Mouse (Mus musculus) hindbrain, embryonic 10.5 days (tissue): ENCODE results near the gene Klhl25. TPM values are rescaled to one million over a fixed set of nuclear protein-coding genes. Genes with fewer than 3 reads are reported as not detected.
"Not testable (repeated sequence)": the region's sequence is repeated elsewhere in the genome, so short reads cannot be mapped to it uniquely, and the experiment has no call there.

Experiments
- DNase-seq: peaks from one replicate; pipeline ENCODE4 v3.0.0-alpha.2; 2017; ENCODE audit warnings: low spot score
- H3K27ac ChIP-seq: fragments of 300-500 bp; sonication (generic); 2 replicates; pipeline ENCODE4 v1.5.1; 2016; ENCODE audit warnings: mild to moderate bottlenecking, moderate library complexity
- H3K27me3 ChIP-seq: fragments of 300-500 bp; sonication (generic); 2 replicates; pipeline ENCODE4 v1.6.1; 2016; ENCODE audit warnings: mild to moderate bottlenecking; ENCODE audit not compliant: poor library complexity, insufficient read depth, severe bottlenecking
- H3K36me3 ChIP-seq: fragments of 300-500 bp; sonication (generic); 2 replicates; pipeline ENCODE4 v1.6.1; 2016; ENCODE audit warnings: mild to moderate bottlenecking, moderate library complexity
- H3K4me1 ChIP-seq: fragments of 300-500 bp; sonication (generic); replicated peaks from 2 replicates; pipeline ENCODE4 v1.6.1; 2016; ENCODE audit warnings: mild to moderate bottlenecking
- H3K4me3 ChIP-seq: fragments of 300-500 bp; sonication (generic); 2 replicates; pipeline ENCODE4 v1.5.1; 2016; ENCODE audit warnings: mild to moderate bottlenecking, moderate library complexity
- H3K9me3 ChIP-seq: fragments of 300-500 bp; sonication (generic); 2 replicates; pipeline ENCODE4 v1.6.1; 2016; ENCODE audit warnings: mild to moderate bottlenecking, moderate library complexity
- WGBS: fragments of 180-500 bp; shearing (Covaris S2); methylation state at CpG from one replicate; pipeline ENCODE4 v1.1.7; 2016; 5-methylcytosine and 5-hydroxymethylcytosine counted together
- polyA plus RNA-seq: library from polyadenylated mRNA; unstranded; fragments of >200 nt; fragmentation: Nextera tagmentation; extraction: Ambion mirVana; gene quantifications from 2 replicates; pipeline ENCODE4 v1.2.1, GENCODE M21; 2016

The Klhl25 gene
- polyA plus RNA-seq, 1 experiment from 2014 or later, result 22.8 TPM

GRCm38 (mm10) chr7:75893709-75894108, 45.6 kb downstream of the Klhl25 start:
- no peaks in the 10 kb centered on the region for H3K27me3 ChIP-seq
- H3K4me3 ChIP-seq, result no peak overlapping the region
- 90% methylated on average over 8 of the region's 8 CpGs for WGBS
- no peak overlapping the region for H3K27ac ChIP-seq
- DNase-seq, result no peak
- H3K36me3 ChIP-seq, result no peaks in the 10 kb centered on the region
- no peaks in the 10 kb centered on the region for H3K9me3 ChIP-seq
- H3K4me1 ChIP-seq, result peaks cover under 1% of the 10 kb centered on the region

- Histone ChIP-seq H3K4me1 (peaks cover 11% of the 10 kb centered on the region), H3K9me3 (no peaks in the 10 kb centered on the region), H3K27ac (no peak overlapping the region), H3K4me3 (no peak overlapping the region), H3K27me3 (no peaks in the 10 kb centered on the region), H3K36me3 (no peaks in the 10 kb centered on the region)
- DNase-seq, result no peak
- WGBS, result 90% methylated on average over 5 of the region's 5 CpGs
These were observed 48.9 kb downstream of the Klhl25 start for GRCm38 (mm10) chr7:75897041-75897440.

- Histone ChIP-seq H3K4me1 (peaks cover 11% of the 10 kb centered on the region), H3K4me3 (no peak overlapping the region), H3K27ac (peak overlapping the region; percentile 59; the same call in 1 of the 2 replicates), H3K27me3 (no peaks in the 10 kb centered on the region), H3K9me3 (no peaks in the 10 kb centered on the region), H3K36me3 (no peaks in the 10 kb centered on the region)
- WGBS, result 46% methylated on average over 6 of the region's 6 CpGs
- DNase-seq, result no peak
These were observed 51.0 kb downstream of the Klhl25 start for GRCm38 (mm10) chr7:75899102-75899501.

GRCm38 (mm10) chr7:75899517-75899916, 51.4 kb downstream of the Klhl25 start:
- H3K9me3 ChIP-seq, result no peaks in the 10 kb centered on the region
- 32% methylated on average over 8 of the region's 8 CpGs for WGBS
- no peak overlapping the region for H3K4me3 ChIP-seq
- no peak for DNase-seq
- peak overlapping the region; percentile 59 for H3K27ac ChIP-seq
- peaks cover 11% of the 10 kb centered on the region for H3K4me1 ChIP-seq
- H3K36me3 ChIP-seq, result no peaks in the 10 kb centered on the region
- no peaks in the 10 kb centered on the region for H3K27me3 ChIP-seq

GRCm38 (mm10) chr7:75899954-75900353, 51.8 kb downstream of the Klhl25 start:
- WGBS, result 82% methylated on average over 4 of the region's 4 CpGs

GRCm38 (mm10) chr7:75905145-75905544, 57.0 kb downstream of the Klhl25 start:
- no peaks in the 10 kb centered on the region for H3K36me3 ChIP-seq
- WGBS, result 44% methylated on average over 2 of the region's 2 CpGs
- H3K27ac ChIP-seq, result no peak overlapping the region
- no peak for DNase-seq
- H3K4me3 ChIP-seq, result no peak overlapping the region
- H3K4me1 ChIP-seq, result peaks cover 3% of the 10 kb centered on the region
- H3K9me3 ChIP-seq, result no peaks in the 10 kb centered on the region
- H3K27me3 ChIP-seq, result no peaks in the 10 kb centered on the region

More at GRCm38 (mm10) chr7:75899954-75900353, 51.8 kb downstream of the Klhl25 start:
- Histone ChIP-seq H3K4me1 (peaks cover 11% of the 10 kb centered on the region), H3K27ac (no peak overlapping the region), H3K4me3 (no peak overlapping the region), H3K27me3 (no peaks in the 10 kb centered on the region), H3K9me3 (no peaks in the 10 kb centered on the region), H3K36me3 (no peaks in the 10 kb centered on the region)
- no peak for DNase-seq

- Histone ChIP-seq H3K27me3 (no peaks in the 10 kb centered on the region), H3K9me3 (no peaks in the 10 kb centered on the region), H3K4me3 (peak overlapping the region; percentile 46), H3K27ac (peak overlapping the region; percentile 74), H3K4me1 (peaks cover 14% of the 10 kb centered on the region), H3K36me3 (no peaks in the 10 kb centered on the region)
- DNase-seq, result peak; percentile 79
- 13% methylated on average over 11 of the region's 11 CpGs for WGBS
These were observed 62.0 kb downstream of the Klhl25 start for GRCm38 (mm10) chr7:75910035-75910651.

GRCm38 (mm10) chr7:75910652-75911035, 62.5 kb downstream of the Klhl25 start:
- Histone ChIP-seq H3K4me3 (peak overlapping the region; percentile 46), H3K27ac (peak overlapping the region; percentile 74), H3K36me3 (no peaks in the 10 kb centered on the region), H3K4me1 (peaks cover 12% of the 10 kb centered on the region), H3K27me3 (no peaks in the 10 kb centered on the region), H3K9me3 (no peaks in the 10 kb centered on the region)
- DNase-seq, result no peak
- 78% methylated on average over 8 of the region's 8 CpGs for WGBS

- Histone ChIP-seq H3K9me3 (no peaks in the 10 kb centered on the region), H3K4me1 (peaks cover 12% of the 10 kb centered on the region), H3K27ac (no peak overlapping the region), H3K27me3 (no peaks in the 10 kb centered on the region), H3K4me3 (no peak overlapping the region), H3K36me3 (no peaks in the 10 kb centered on the region)
- DNase-seq, result peak; percentile 88
- WGBS, result 4% methylated on average over 7 of the region's 7 CpGs
These were observed 65.8 kb downstream of the Klhl25 start for GRCm38 (mm10) chr7:75913952-75914351.

GRCm38 (mm10) chr7:75915550-75915949, 67.4 kb downstream of the Klhl25 start:
- not testable (repeated sequence) for H3K4me1 ChIP-seq, H3K36me3 ChIP-seq, H3K4me3 ChIP-seq, H3K27ac ChIP-seq, H3K9me3 ChIP-seq, DNase-seq, H3K27me3 ChIP-seq
- 82% methylated on average over 3 of the region's 3 CpGs for WGBS

GRCm38 (mm10) chr7:75917662-75918061, 69.6 kb downstream of the Klhl25 start:
- no peak for DNase-seq
- H3K36me3 ChIP-seq, result no peaks in the 10 kb centered on the region
- H3K27ac ChIP-seq, result no peak overlapping the region
- H3K4me1 ChIP-seq, result 0 out of 2 replicates have a peak, but pooled peaks cover 5% of the 10 kb centered on the region
- no peaks in the 10 kb centered on the region for H3K9me3 ChIP-seq
- H3K27me3 ChIP-seq, result no peaks in the 10 kb centered on the region
- no peak overlapping the region for H3K4me3 ChIP-seq
- 84% methylated on average over 4 of the region's 4 CpGs for WGBS

GRCm38 (mm10) chr7:75919745-75920144, 71.6 kb downstream of the Klhl25 start:
- not testable (repeated sequence) for H3K4me1 ChIP-seq, H3K9me3 ChIP-seq, H3K4me3 ChIP-seq, DNase-seq, H3K27me3 ChIP-seq, H3K36me3 ChIP-seq, H3K27ac ChIP-seq
- 76% methylated on average over 3 of the region's 3 CpGs for WGBS
